Mouse (Mus musculus) hindbrain, embryonic 12.5 days (tissue): ENCODE results near the gene Ctsf. TPM values are rescaled to one million over a fixed set of nuclear protein-coding genes. Genes with fewer than 3 reads are reported as not detected.

ENCODE experiments used
- ATAC-seq: fragments of 200-750 bp; cut with Nextera tagmentation; 2 replicates; pipeline ENCODE4 v1.8.0; 2017; ENCODE audit warnings: moderate TSS enrichment; ENCODE audit not compliant: low FRiP score
- H3K27ac ChIP-seq: fragments of 300-500 bp; sonication (generic); 2 replicates; pipeline ENCODE4 v1.5.1; 2016; ENCODE audit warnings: mild to moderate bottlenecking
- H3K27me3 ChIP-seq: fragments of 300-500 bp; sonication (generic); 2 replicates; pipeline ENCODE4 v1.6.1; 2016; ENCODE audit warnings: mild to moderate bottlenecking
- H3K36me3 ChIP-seq: fragments of 300-500 bp; sonication (generic); 2 replicates; pipeline ENCODE4 v1.6.1; 2016; ENCODE audit warnings: mild to moderate bottlenecking
- H3K4me1 ChIP-seq: fragments of 300-500 bp; sonication (generic); 2 replicates; pipeline ENCODE4 v1.6.1; 2016
- H3K4me2 ChIP-seq: fragments of 300-500 bp; sonication (generic); replicated peaks from 2 replicates; pipeline ENCODE4 v1.6.1; 2016; ENCODE audit warnings: mild to moderate bottlenecking
- H3K4me3 ChIP-seq: fragments of 300-500 bp; sonication (generic); 2 replicates; pipeline ENCODE4 v1.5.1; 2016; ENCODE audit warnings: mild to moderate bottlenecking
- H3K9ac ChIP-seq: fragments of 300-500 bp; sonication (generic); 2 replicates; pipeline ENCODE4 v1.6.1; 2016; ENCODE audit warnings: mild to moderate bottlenecking, moderate library complexity
- H3K9me3 ChIP-seq: fragments of 300-500 bp; sonication (generic); replicated peaks from 2 replicates; pipeline ENCODE4 v1.6.1; 2016; ENCODE audit warnings: mild to moderate bottlenecking
- WGBS: fragments of 180-500 bp; shearing (Covaris S2); methylation state at CpG from one replicate; pipeline ENCODE4 v1.1.7; 2016; 5-methylcytosine and 5-hydroxymethylcytosine counted together
- polyA plus RNA-seq: library from polyadenylated mRNA; unstranded; fragments of >200 nt; fragmentation: Nextera tagmentation; extraction: Ambion mirVana; gene quantifications from 2 replicates; pipeline ENCODE4 v1.2.1, GENCODE M21; 2016

Gene Ctsf
- polyA plus RNA-seq, 1 experiment from 2014 or later, result 57.4 TPM

DNA sequence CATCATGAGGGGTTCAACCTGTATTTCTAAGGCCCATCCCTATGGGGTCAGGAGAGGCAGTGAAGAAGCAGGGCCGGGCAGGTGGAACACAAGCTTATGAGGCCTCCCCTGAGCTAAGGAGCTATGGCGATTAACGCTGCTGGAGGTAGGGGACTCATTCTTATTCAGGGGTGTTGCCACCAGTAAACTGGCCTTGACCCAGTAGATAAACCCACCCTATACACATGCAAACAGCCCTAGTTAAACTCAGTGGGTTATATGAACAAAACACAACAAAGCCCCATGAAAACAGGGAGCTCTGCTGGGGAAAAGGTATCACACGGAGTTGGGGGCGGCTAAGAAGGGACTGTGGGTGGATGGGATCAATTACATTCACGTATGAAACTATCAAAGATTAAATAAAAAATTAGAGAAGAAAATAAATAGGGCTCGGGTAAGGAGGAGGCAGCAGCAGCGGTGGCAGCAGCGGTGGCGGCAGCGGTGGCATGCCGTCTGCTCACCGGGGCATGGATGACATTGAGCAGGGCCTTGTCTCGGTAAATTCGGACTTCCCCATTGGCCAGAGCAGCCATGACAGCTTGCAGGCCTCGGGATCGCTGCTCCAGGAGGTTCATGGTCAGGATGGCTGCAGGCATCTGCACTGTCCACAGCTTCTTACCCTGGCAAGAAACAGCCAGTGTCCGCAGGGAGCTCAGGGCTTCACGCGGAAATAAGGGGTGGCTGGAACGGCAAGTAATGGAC, 42.0 kb downstream of the Ctsf start:
- no peaks in the 10 kb centered on the region for H3K27me3 ChIP-seq
- H3K36me3 ChIP-seq, result peaks cover 57% of the 10 kb centered on the region
- WGBS, result 59% methylated on average over 21 of the region's 21 CpGs
- H3K9me3 ChIP-seq, result no peaks in the 10 kb centered on the region
- H3K4me1 ChIP-seq, result no peaks in the 10 kb centered on the region
- ATAC-seq, result no peak
- no peak overlapping the region for H3K4me2 ChIP-seq
- H3K9ac ChIP-seq, result no peak overlapping the region
- no peak overlapping the region for H3K4me3 ChIP-seq
- no peak overlapping the region for H3K27ac ChIP-seq

DNA sequence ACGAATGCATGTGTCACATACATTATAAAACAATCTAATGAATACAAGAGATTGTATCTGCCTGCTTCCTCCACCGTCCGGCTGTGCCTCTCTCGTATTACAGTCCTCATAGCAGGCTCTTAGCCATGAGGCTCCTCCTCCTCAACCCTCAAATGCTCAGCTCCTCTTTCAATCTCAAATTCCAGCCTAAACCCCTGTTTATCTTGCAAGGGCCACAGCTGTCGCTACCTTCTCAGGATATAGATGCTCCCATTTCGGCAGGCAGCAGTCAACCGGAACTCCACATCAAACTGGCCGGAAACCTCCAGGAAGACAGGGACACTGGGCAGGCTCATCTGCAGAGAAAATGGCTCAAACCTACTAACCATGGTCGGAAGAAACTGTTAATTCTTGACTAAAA, 44.0 kb downstream of the Ctsf start:
- Histone ChIP-seq H3K9ac (no peak overlapping the region), H3K4me2 (no peak overlapping the region), H3K4me3 (no peak overlapping the region), H3K27me3 (no peaks in the 10 kb centered on the region), H3K9me3 (no peaks in the 10 kb centered on the region), H3K27ac (no peak overlapping the region), H3K36me3 (peaks cover 48% of the 10 kb centered on the region), H3K4me1 (no peaks in the 10 kb centered on the region)
- ATAC-seq, result no peak
- 78% methylated on average over 9 of the region's 9 CpGs for WGBS

DNA sequence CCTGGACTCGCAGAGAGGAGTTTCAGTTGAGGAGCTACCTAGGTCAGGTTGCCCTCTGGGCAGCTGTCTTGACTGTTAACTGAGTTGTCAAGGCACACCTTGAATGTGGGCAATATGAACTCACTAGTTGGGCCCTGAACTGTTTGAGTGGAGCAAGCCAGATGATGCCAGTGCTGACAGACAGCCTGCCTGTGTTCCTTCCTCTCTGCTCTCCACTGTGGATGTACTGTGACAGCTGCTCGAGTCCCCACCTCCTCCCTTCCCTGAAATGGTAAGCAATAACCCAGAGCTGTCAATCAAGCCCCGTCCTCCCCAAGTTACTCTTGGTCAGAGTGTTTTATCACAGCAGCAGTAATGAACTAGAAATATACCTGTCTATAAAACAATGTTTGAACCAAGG, 45.0 kb downstream of the Ctsf start:
- H3K4me3 ChIP-seq, result no peak overlapping the region
- peaks cover 44% of the 10 kb centered on the region for H3K36me3 ChIP-seq
- H3K9ac ChIP-seq, result no peak overlapping the region

DNA sequence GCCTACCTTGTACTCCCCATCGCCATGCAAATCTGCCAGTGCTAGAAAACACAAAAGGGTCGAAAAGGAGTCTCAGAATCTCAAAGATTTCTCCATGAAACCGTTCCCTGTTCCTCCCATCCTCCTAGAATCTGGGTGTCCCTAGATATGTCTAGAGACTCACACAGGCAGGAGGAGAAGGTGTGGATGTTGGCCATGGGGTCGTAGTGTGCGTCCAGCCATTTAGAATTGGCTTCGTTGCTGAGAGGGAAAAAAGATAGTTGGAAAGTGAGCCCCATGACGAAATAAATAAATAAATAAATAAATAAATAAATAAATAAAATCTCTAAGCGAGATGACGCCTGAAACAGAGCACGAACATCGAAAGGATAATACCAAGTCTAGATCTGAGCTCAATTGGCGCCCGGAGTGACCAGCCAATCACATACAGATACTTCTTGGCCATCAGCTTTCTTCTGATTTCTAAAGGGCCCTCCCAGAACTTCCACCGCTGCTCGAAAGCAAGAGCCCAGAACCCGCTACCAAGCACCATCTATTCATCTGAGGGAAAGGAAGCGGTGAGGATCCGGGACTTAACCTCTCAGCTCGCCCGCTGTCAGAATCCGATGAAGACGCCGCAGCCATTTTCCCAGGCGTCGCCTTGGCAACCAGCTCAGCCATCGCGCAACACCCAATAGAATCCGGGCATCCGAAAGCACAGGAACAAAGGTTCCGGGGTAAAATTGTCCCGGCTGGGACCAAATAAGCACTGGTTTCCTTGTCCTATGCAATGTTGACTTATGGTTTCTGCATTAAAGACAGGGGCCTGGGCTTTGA, 51.3 kb downstream of the Ctsf start, which contains the start of gene Bbs1:
TSS of gene Bbs1 (minus strand) at position 650 of the 816 bp plus-strand sequence.
- Histone ChIP-seq H3K27ac (peak within 1 kb of the TSS; percentile 77), H3K27me3 (no peaks in the 10 kb centered on the region), H3K4me3 (peak within 1 kb of the TSS; percentile 63), H3K4me2 (peak within 1 kb of the TSS; percentile 73), H3K36me3 (peaks cover 41% of the 10 kb centered on the region), H3K9me3 (no peaks in the 10 kb centered on the region), H3K4me1 (peaks cover 11% of the 10 kb centered on the region), H3K9ac (peak within 1 kb of the TSS; percentile 71)
- WGBS, result 9% methylated on average over 31 of the region's 31 CpGs
- peak; percentile 78 for ATAC-seq

More for the DNA sequence above, 45.0 kb downstream of the Ctsf start:
- H3K4me2 ChIP-seq, result no peak overlapping the region
- H3K4me1 ChIP-seq, result no peaks in the 10 kb centered on the region
- no peak overlapping the region for H3K27ac ChIP-seq
- no peaks in the 10 kb centered on the region for H3K9me3 ChIP-seq
- H3K27me3 ChIP-seq, result no peaks in the 10 kb centered on the region
- no peak for ATAC-seq
- WGBS, result 73% methylated on average over 3 of the region's 3 CpGs

DNA sequence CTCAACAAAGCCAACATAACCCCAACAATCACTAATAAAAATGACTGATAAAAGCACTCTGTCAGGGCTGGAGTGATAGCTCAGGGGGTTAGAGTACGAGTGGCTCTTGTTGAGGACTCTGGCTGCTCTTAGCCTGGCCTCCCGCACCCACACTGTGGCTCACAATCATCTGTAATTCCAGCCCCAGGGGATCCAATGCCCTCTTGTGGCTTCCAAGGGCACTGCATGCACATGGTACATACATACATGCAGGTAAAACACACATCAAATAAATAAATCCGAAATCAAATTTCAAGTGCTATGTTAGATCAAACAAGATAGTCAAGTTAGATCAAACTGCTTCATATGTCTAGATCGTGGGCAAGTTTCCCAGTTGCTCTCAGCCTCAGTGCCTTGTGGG, 53.2 kb downstream of the Ctsf start:
- no peak for ATAC-seq
- Histone ChIP-seq H3K4me1 (peaks cover 11% of the 10 kb centered on the region), H3K4me2 (no peak overlapping the region), H3K4me3 (no peak overlapping the region), H3K9me3 (no peaks in the 10 kb centered on the region), H3K27ac (no peak overlapping the region), H3K36me3 (peaks cover 55% of the 10 kb centered on the region), H3K27me3 (no peaks in the 10 kb centered on the region), H3K9ac (no peak overlapping the region)
- 82% methylated on average over 4 of the region's 4 CpGs for WGBS

DNA sequence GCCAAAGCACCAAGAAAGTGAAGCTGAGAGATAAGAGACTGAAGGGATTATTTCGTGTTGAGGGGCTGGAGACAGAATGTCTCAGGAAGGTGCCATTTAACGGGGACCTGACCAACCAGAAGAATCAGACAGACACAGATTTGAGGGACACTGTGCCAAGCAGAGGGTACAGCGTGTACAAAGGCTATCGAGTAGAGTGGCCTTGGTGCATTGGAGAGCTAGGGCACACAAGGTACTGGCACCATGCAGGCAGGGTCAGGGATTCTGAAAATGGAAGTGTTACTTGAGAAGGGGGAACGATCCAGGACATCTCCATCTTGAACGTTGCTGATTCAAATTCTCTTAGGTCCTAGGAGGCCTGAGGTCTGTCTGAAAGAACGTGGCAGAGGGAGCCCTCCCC, 54.4 kb downstream of the Ctsf start:
- Histone ChIP-seq H3K36me3 (peaks cover 62% of the 10 kb centered on the region), H3K9me3 (no peaks in the 10 kb centered on the region), H3K27me3 (no peaks in the 10 kb centered on the region), H3K27ac (no peak overlapping the region), H3K9ac (no peak overlapping the region), H3K4me1 (peaks cover 11% of the 10 kb centered on the region), H3K4me2 (no peak overlapping the region), H3K4me3 (no peak overlapping the region)
- ATAC-seq, result no peak
- WGBS, result 93% methylated on average over 7 of the region's 7 CpGs

Other genes with a start within 250 kb of the Ctsf start
- 16.3 and 17.6 TPM in 2 replicates for gene Lrfn4, start 239.5 kb upstream of the Ctsf start, polyA plus RNA-seq
- 54.3 and 62.9 TPM in 2 replicates for gene Rce1, start 229.5 kb upstream of the Ctsf start, polyA plus RNA-seq
- gene Gm960, start 156.5 kb upstream of the Ctsf start, polyA plus RNA-seq, result 3.6 and 6.3 TPM in 2 replicates
- 42.8 and 43.7 TPM in 2 replicates for gene Sptbn2, start 144.0 kb upstream of the Ctsf start, polyA plus RNA-seq
- gene Rbm4b, start 98.6 kb upstream of the Ctsf start, polyA plus RNA-seq, result 155 TPM in 2 replicates
- 88.8 and 94.8 TPM in 2 replicates for gene Rbm4, start 61.2 kb upstream of the Ctsf start, polyA plus RNA-seq
- gene Gm21992, start 43.5 kb upstream of the Ctsf start, polyA plus RNA-seq, result 41.5 and 42.9 TPM in 2 replicates
- gene Rbm14, start 43.5 kb upstream of the Ctsf start, polyA plus RNA-seq, result 96.0 and 97.9 TPM in 2 replicates
- 42.7 and 46.4 TPM in 2 replicates for gene Ccs, start 15.8 kb upstream of the Ctsf start, polyA plus RNA-seq
- 0.35 and 0.40 TPM in 2 replicates for gene Ccdc87, start 15.8 kb upstream of the Ctsf start, polyA plus RNA-seq
- 2.6 and 4.2 TPM in 2 replicates for gene Actn3, start 22.8 kb downstream of the Ctsf start, polyA plus RNA-seq
- gene Zdhhc24, start 23.5 kb downstream of the Ctsf start, polyA plus RNA-seq, result 21.1 and 21.4 TPM in 2 replicates
- 7.2 and 9.8 TPM in 2 replicates for gene Bbs1, start 51.5 kb downstream of the Ctsf start, polyA plus RNA-seq
- 167 TPM in 2 replicates for gene Dpp3, start 73.2 kb downstream of the Ctsf start, polyA plus RNA-seq
- 6.5 and 6.7 TPM in 2 replicates for gene Peli3, start 88.0 kb downstream of the Ctsf start, polyA plus RNA-seq
- gene Mrpl11, start 107.0 kb downstream of the Ctsf start, polyA plus RNA-seq, result 116 and 124 TPM in 2 replicates
- gene Npas4, start 135.2 kb downstream of the Ctsf start, polyA plus RNA-seq, result 0.08 and 0.10 TPM in 2 replicates
- gene Slc29a2, start 168.7 kb downstream of the Ctsf start, polyA plus RNA-seq, result 5.3 and 7.2 TPM in 2 replicates
- 43.8 and 48.7 TPM in 2 replicates for gene B4gat1, start 183.7 kb downstream of the Ctsf start, polyA plus RNA-seq
- gene AC124502.3, start 183.8 kb downstream of the Ctsf start, polyA plus RNA-seq, result 2.5 and 4.0 TPM in 2 replicates
- gene Brms1, start 186.2 kb downstream of the Ctsf start, polyA plus RNA-seq, result 56.9 and 61.2 TPM in 2 replicates
- gene Rin1, start 195.4 kb downstream of the Ctsf start, polyA plus RNA-seq, result 1.4 and 1.6 TPM in 2 replicates
- gene Cd248, start 212.9 kb downstream of the Ctsf start, polyA plus RNA-seq, result 32.0 and 41.9 TPM in 2 replicates
- 1.5 and 2.4 TPM in 2 replicates for gene Tmem151a, start 230.4 kb downstream of the Ctsf start, polyA plus RNA-seq
- gene Yif1a, start 233.4 kb downstream of the Ctsf start, polyA plus RNA-seq, result 60.3 and 61.6 TPM in 2 replicates
- gene Cnih2, start 243.4 kb downstream of the Ctsf start, polyA plus RNA-seq, result 213 and 216 TPM in 2 replicates